Mouse (Mus musculus) liver, embryonic 12.5 days (tissue): ENCODE data around the gene Lrrc32. TPM values are rescaled to one million over a fixed set of nuclear protein-coding genes. Genes with fewer than 3 reads are reported as not detected.

Experiments
- ATAC-seq: fragments of 200-750 bp; cut with Nextera tagmentation; 2 replicates; pipeline ENCODE4 v1.8.0; 2017; ENCODE audit warnings: moderate number of reproducible peaks, mild to moderate bottlenecking, moderate library complexity
- H3K27ac ChIP-seq: fragments of 300-500 bp; sonication (generic); 2 replicates; pipeline ENCODE4 v1.5.1; 2016; ENCODE audit warnings: mild to moderate bottlenecking
- H3K27me3 ChIP-seq: fragments of 300-500 bp; sonication (generic); replicated peaks from 2 replicates; pipeline ENCODE4 v1.6.1; 2016; ENCODE audit warnings: mild to moderate bottlenecking, moderate library complexity
- H3K36me3 ChIP-seq: fragments of 300-500 bp; sonication (generic); 2 replicates; pipeline ENCODE4 v1.6.1; 2016; ENCODE audit warnings: mild to moderate bottlenecking, moderate library complexity
- H3K4me1 ChIP-seq: fragments of 300-500 bp; sonication (generic); 2 replicates; pipeline ENCODE4 v1.6.1; 2016
- H3K4me2 ChIP-seq: fragments of 300-500 bp; sonication (generic); 2 replicates; pipeline ENCODE4 v1.6.1; 2016; ENCODE audit warnings: mild to moderate bottlenecking, moderate library complexity
- H3K4me3 ChIP-seq: fragments of 300-500 bp; sonication (generic); 2 replicates; pipeline ENCODE4 v1.5.1; 2016; ENCODE audit warnings: mild to moderate bottlenecking, moderate library complexity
- H3K9ac ChIP-seq: fragments of 300-500 bp; sonication (generic); 2 replicates; pipeline ENCODE4 v1.6.1; 2016; ENCODE audit warnings: mild to moderate bottlenecking, moderate library complexity
- H3K9me3 ChIP-seq: fragments of 300-500 bp; sonication (generic); replicated peaks from 2 replicates; pipeline ENCODE4 v1.6.1; 2016; ENCODE audit warnings: mild to moderate bottlenecking, moderate library complexity
- WGBS: fragments of 180-500 bp; shearing (Covaris S2); methylation state at CpG from one replicate; pipeline ENCODE4 v1.1.7; 2016; ENCODE audit not compliant: insufficient replicate concordance; 5-methylcytosine and 5-hydroxymethylcytosine counted together
- polyA plus RNA-seq: library from polyadenylated mRNA; unstranded; fragments of >200 nt; fragmentation: Nextera tagmentation; extraction: Ambion mirVana; gene quantifications from 2 replicates; pipeline ENCODE4 v1.2.1, GENCODE M21; 2016

Lrrc32 gene
- polyA plus RNA-seq = 7.4 and 8.3 TPM in 2 replicates

- Histone ChIP-seq H3K27ac (0 out of 2 replicates have a peak within 1 kb of the TSS, but pooled peaks have one; percentile 14), H3K9me3 (no peaks in the 10 kb centered on the region), H3K27me3 (peaks cover 66% of the 10 kb centered on the region), H3K4me2 (peak within 1 kb of the TSS; percentile 73), H3K9ac (peak within 1 kb of the TSS; percentile 33; the same call in 1 of the 2 replicates), H3K4me1 (peaks cover 29% of the 10 kb centered on the region), H3K36me3 (no peaks in the 10 kb centered on the region), H3K4me3 (peak within 1 kb of the TSS; percentile 58)
- ATAC-seq = no peak
- WGBS = 49% methylated on average over 6 of the region's 6 CpGs
Measured at GRCm38 (mm10) chr7:98489131-98489530, at the start of gene Lrrc32. Gene Lrrc32, plus strand, starts transcription at chr7:98489283.

GRCm38 (mm10) chr7:98439956-98440466 is 49.1 kb upstream of the Lrrc32 start, which contains the start of gene Gucy2d:
Gene Gucy2d, plus strand, starts transcription at chr7:98440416.
- WGBS = 33% methylated on average over 10 of the region's 10 CpGs

GRCm38 (mm10) chr7:98446873-98447272 is 42.2 kb upstream of the Lrrc32 start:
- 57% methylated on average over 3 of the region's 3 CpGs for WGBS
- H3K9me3 ChIP-seq = no peaks in the 10 kb centered on the region
- no peak for ATAC-seq
- H3K4me2 ChIP-seq = no peak overlapping the region
- H3K36me3 ChIP-seq = no peaks in the 10 kb centered on the region
- H3K27me3 ChIP-seq = 0 out of 2 replicates have a peak, but pooled peaks cover 5% of the 10 kb centered on the region
- H3K27ac ChIP-seq = no peak overlapping the region
- H3K4me3 ChIP-seq = no peak overlapping the region
- H3K4me1 ChIP-seq = no peaks in the 10 kb centered on the region
- H3K9ac ChIP-seq = no peak overlapping the region

More at GRCm38 (mm10) chr7:98439956-98440466, 49.1 kb upstream of the Lrrc32 start, which contains the start of gene Gucy2d:
- H3K4me2 ChIP-seq = no peak within 1 kb of the TSS
- H3K27me3 ChIP-seq = peaks cover 31% of the 10 kb centered on the region
- no peaks in the 10 kb centered on the region for H3K4me1 ChIP-seq
- no peaks in the 10 kb centered on the region for H3K36me3 ChIP-seq
- no peak within 1 kb of the TSS for H3K9ac ChIP-seq
- no peaks in the 10 kb centered on the region for H3K9me3 ChIP-seq
- ATAC-seq = no peak
- H3K4me3 ChIP-seq = no peak within 1 kb of the TSS
- H3K27ac ChIP-seq = no peak within 1 kb of the TSS

GRCm38 (mm10) chr7:98447585-98448308 is 41.3 kb upstream of the Lrrc32 start:
- Histone ChIP-seq H3K9ac (no peak overlapping the region), H3K4me3 (no peak overlapping the region), H3K4me1 (no peaks in the 10 kb centered on the region), H3K36me3 (no peaks in the 10 kb centered on the region), H3K9me3 (no peaks in the 10 kb centered on the region), H3K4me2 (no peak overlapping the region), H3K27ac (no peak overlapping the region), H3K27me3 (no peaks in the 10 kb centered on the region)
- 51% methylated on average over 11 of the region's 11 CpGs for WGBS
- no peak for ATAC-seq

GRCm38 (mm10) chr7:98448309-98448630 is 40.8 kb upstream of the Lrrc32 start:
- Histone ChIP-seq H3K36me3 (no peaks in the 10 kb centered on the region), H3K4me2 (no peak overlapping the region), H3K4me3 (no peak overlapping the region), H3K4me1 (no peaks in the 10 kb centered on the region), H3K27me3 (0 out of 2 replicates have a peak, but pooled peaks cover 5% of the 10 kb centered on the region), H3K9me3 (no peaks in the 10 kb centered on the region), H3K9ac (no peak overlapping the region), H3K27ac (no peak overlapping the region)
- 70% methylated on average over 5 of the region's 5 CpGs for WGBS
- ATAC-seq = no peak

- Histone ChIP-seq H3K27ac (no peak overlapping the region), H3K4me2 (no peak overlapping the region), H3K4me1 (no peaks in the 10 kb centered on the region), H3K27me3 (0 out of 2 replicates have a peak, but pooled peaks cover 6% of the 10 kb centered on the region), H3K9ac (no peak overlapping the region), H3K36me3 (no peaks in the 10 kb centered on the region), H3K9me3 (no peaks in the 10 kb centered on the region), H3K4me3 (no peak overlapping the region)
- WGBS = 59% methylated on average over 9 of the region's 9 CpGs
- ATAC-seq = no peak
Measured at GRCm38 (mm10) chr7:98449696-98450095, 39.4 kb upstream of the Lrrc32 start.

GRCm38 (mm10) chr7:98454397-98455120 is 34.5 kb upstream of the Lrrc32 start:
- Histone ChIP-seq H3K36me3 (no peaks in the 10 kb centered on the region), H3K9me3 (no peaks in the 10 kb centered on the region), H3K4me1 (no peaks in the 10 kb centered on the region), H3K27ac (no peak overlapping the region), H3K4me3 (no peak overlapping the region), H3K4me2 (no peak overlapping the region), H3K9ac (no peak overlapping the region), H3K27me3 (0 out of 2 replicates have a peak, but pooled peaks cover 6% of the 10 kb centered on the region)
- ATAC-seq = no peak
- 70% methylated on average over 10 of the region's 10 CpGs for WGBS

GRCm38 (mm10) chr7:98460319-98460718 is 28.8 kb upstream of the Lrrc32 start:
- Histone ChIP-seq H3K4me3 (no peak overlapping the region), H3K4me2 (no peak overlapping the region), H3K9me3 (no peaks in the 10 kb centered on the region), H3K27me3 (0 out of 2 replicates have a peak, but pooled peaks cover 7% of the 10 kb centered on the region), H3K9ac (no peak overlapping the region), H3K36me3 (no peaks in the 10 kb centered on the region), H3K27ac (no peak overlapping the region), H3K4me1 (no peaks in the 10 kb centered on the region)
- WGBS = 68% methylated on average over 7 of the region's 7 CpGs
- ATAC-seq = no peak

- ATAC-seq = no peak
- H3K36me3 ChIP-seq = no peaks in the 10 kb centered on the region
- H3K9me3 ChIP-seq = no peaks in the 10 kb centered on the region
- H3K4me2 ChIP-seq = no peak overlapping the region
- WGBS = 50% methylated on average over 3 of the region's 3 CpGs
- H3K27me3 ChIP-seq = no peaks in the 10 kb centered on the region; the same call in 1 of the 2 replicates
- H3K9ac ChIP-seq = no peak overlapping the region
- no peaks in the 10 kb centered on the region for H3K4me1 ChIP-seq
- no peak overlapping the region for H3K4me3 ChIP-seq
- H3K27ac ChIP-seq = no peak overlapping the region
Measured at GRCm38 (mm10) chr7:98469089-98469488, 20.0 kb upstream of the Lrrc32 start.

GRCm38 (mm10) chr7:98472529-98472928 is 16.6 kb upstream of the Lrrc32 start:
- H3K4me2 ChIP-seq = no peak overlapping the region
- no peak for ATAC-seq
- WGBS = 66% methylated on average over 2 of the region's 2 CpGs
- H3K36me3 ChIP-seq = no peaks in the 10 kb centered on the region
- no peaks in the 10 kb centered on the region for H3K9me3 ChIP-seq
- H3K4me3 ChIP-seq = no peak overlapping the region
- no peaks in the 10 kb centered on the region for H3K4me1 ChIP-seq
- H3K9ac ChIP-seq = no peak overlapping the region
- H3K27ac ChIP-seq = no peak overlapping the region
- H3K27me3 ChIP-seq = no peaks in the 10 kb centered on the region; the same call in 1 of the 2 replicates

- 43% methylated on average over 1 of the region's 1 CpGs for WGBS
- Histone ChIP-seq H3K4me3 (no peak overlapping the region), H3K36me3 (no peaks in the 10 kb centered on the region), H3K27ac (no peak overlapping the region), H3K27me3 (no peaks in the 10 kb centered on the region), H3K9ac (no peak overlapping the region), H3K9me3 (no peaks in the 10 kb centered on the region), H3K4me1 (no peaks in the 10 kb centered on the region), H3K4me2 (no peak overlapping the region)
- no peak for ATAC-seq
Measured at GRCm38 (mm10) chr7:98474558-98474957, 14.5 kb upstream of the Lrrc32 start.

- 78% methylated on average over 4 of the region's 4 CpGs for WGBS
- no peaks in the 10 kb centered on the region for H3K4me1 ChIP-seq
- H3K9ac ChIP-seq = no peak overlapping the region
- no peak overlapping the region for H3K27ac ChIP-seq
- no peaks in the 10 kb centered on the region for H3K9me3 ChIP-seq
- peaks cover 18% of the 10 kb centered on the region for H3K27me3 ChIP-seq
- H3K4me2 ChIP-seq = no peak overlapping the region
- no peak overlapping the region for H3K4me3 ChIP-seq
- no peaks in the 10 kb centered on the region for H3K36me3 ChIP-seq
- ATAC-seq = no peak
Measured at GRCm38 (mm10) chr7:98477153-98477552, 11.9 kb upstream of the Lrrc32 start.
